Mouse (Mus musculus) lung, embryonic 15.5 days (tissue): ENCODE data around the gene Nr2c1. TPM values are rescaled to one million over a fixed set of nuclear protein-coding genes. Genes with fewer than 3 reads are reported as not detected.

Source experiments
- ATAC-seq: fragments of 200-750 bp; cut with Nextera tagmentation; 2 replicates; pipeline ENCODE4 v1.8.0; 2017; ENCODE audit warnings: moderate number of reproducible peaks, borderline replicate concordance; ENCODE audit not compliant: low FRiP score, low TSS enrichment; ENCODE audit errors: extremely low read depth
- H3K27ac ChIP-seq: fragments of 300-500 bp; sonication (generic); 2 replicates; pipeline ENCODE4 v1.5.1; 2015; ENCODE audit warnings: moderate library complexity, mild to moderate bottlenecking, inconsistent platforms
- H3K27me3 ChIP-seq: fragments of 300-500 bp; sonication (generic); 2 replicates; pipeline ENCODE4 v1.6.1; 2015; ENCODE audit warnings: inconsistent platforms
- H3K36me3 ChIP-seq: fragments of 300-500 bp; sonication (generic); 2 replicates; pipeline ENCODE4 v1.6.1; 2015; ENCODE audit warnings: inconsistent platforms
- H3K4me1 ChIP-seq: fragments of 300-500 bp; sonication (generic); 2 replicates; pipeline ENCODE4 v1.6.1; 2015; ENCODE audit warnings: inconsistent platforms
- H3K4me2 ChIP-seq: fragments of 300-500 bp; sonication (generic); 2 replicates; pipeline ENCODE4 v1.6.1; 2015; ENCODE audit warnings: inconsistent platforms, mild to moderate bottlenecking, moderate library complexity
- H3K4me3 ChIP-seq: fragments of 300-500 bp; sonication (generic); 2 replicates; pipeline ENCODE4 v1.5.1; 2015; ENCODE audit warnings: mild to moderate bottlenecking, inconsistent platforms
- H3K9ac ChIP-seq: fragments of 300-500 bp; sonication (generic); 2 replicates; pipeline ENCODE4 v1.6.1; 2015; ENCODE audit warnings: inconsistent platforms
- H3K9me3 ChIP-seq: fragments of 300-500 bp; sonication (generic); 2 replicates; pipeline ENCODE4 v1.6.1; 2016; ENCODE audit warnings: inconsistent platforms
- WGBS: fragments of 180-500 bp; shearing (Covaris S2); methylation state at CpG from one replicate; pipeline ENCODE4 v1.1.7; 2015; 5-methylcytosine and 5-hydroxymethylcytosine counted together
- polyA plus RNA-seq: library from polyadenylated mRNA; unstranded; fragments of >200 nt; fragmentation: Nextera tagmentation; extraction: Ambion mirVana; gene quantifications from 2 replicates; pipeline ENCODE4 v1.2.1, GENCODE M21; 2015

Nr2c1 gene
- polyA plus RNA-seq, 1 experiment from 2014 or later: 8.8 TPM

GRCm38 (mm10) chr10:94118993-94119392 is 28.8 kb upstream of the Nr2c1 start:
- WGBS: 75% methylated on average over 7 of the region's 7 CpGs

GRCm38 (mm10) chr10:94120676-94121075 is 27.1 kb upstream of the Nr2c1 start:
- peaks cover 5% of the 10 kb centered on the region; the same call in 1 of the 2 replicates for H3K4me1 ChIP-seq
- WGBS: 90% methylated on average over 9 of the region's 9 CpGs
- H3K27ac ChIP-seq: no peak overlapping the region

More at GRCm38 (mm10) chr10:94118993-94119392, 28.8 kb upstream of the Nr2c1 start:
- Histone ChIP-seq H3K4me2 (no peak overlapping the region), H3K4me3 (no peak overlapping the region), H3K9ac (no peak overlapping the region), H3K27me3 (no peaks in the 10 kb centered on the region), H3K27ac (no peak overlapping the region), H3K9me3 (no peaks in the 10 kb centered on the region), H3K36me3 (peaks cover 3% of the 10 kb centered on the region; the same call in 1 of the 2 replicates), H3K4me1 (peaks cover 10% of the 10 kb centered on the region; the same call in 1 of the 2 replicates)
- no peak for ATAC-seq

GRCm38 (mm10) chr10:94122595-94122994 is 25.2 kb upstream of the Nr2c1 start:
- Histone ChIP-seq H3K27ac (no peak overlapping the region), H3K4me1 (no peaks in the 10 kb centered on the region), H3K4me2 (no peak overlapping the region), H3K36me3 (peaks cover 11% of the 10 kb centered on the region; the same call in 1 of the 2 replicates), H3K27me3 (no peaks in the 10 kb centered on the region), H3K9me3 (no peaks in the 10 kb centered on the region), H3K4me3 (no peak overlapping the region), H3K9ac (no peak overlapping the region)
- 88% methylated on average over 7 of the region's 7 CpGs for WGBS
- ATAC-seq: no peak; the same call in 1 of the 2 replicates

More at GRCm38 (mm10) chr10:94120676-94121075, 27.1 kb upstream of the Nr2c1 start:
- Histone ChIP-seq H3K4me2 (no peak overlapping the region), H3K9me3 (no peaks in the 10 kb centered on the region), H3K9ac (no peak overlapping the region), H3K36me3 (peaks cover 3% of the 10 kb centered on the region; the same call in 1 of the 2 replicates), H3K4me3 (no peak overlapping the region), H3K27me3 (no peaks in the 10 kb centered on the region)
- ATAC-seq: no peak

- Histone ChIP-seq H3K27me3 (no peaks in the 10 kb centered on the region), H3K36me3 (peaks cover 11% of the 10 kb centered on the region; the same call in 1 of the 2 replicates), H3K4me1 (peaks cover 7% of the 10 kb centered on the region), H3K4me2 (no peak overlapping the region), H3K9me3 (no peaks in the 10 kb centered on the region), H3K9ac (no peak overlapping the region), H3K27ac (no peak overlapping the region), H3K4me3 (no peak overlapping the region)
- no peak for ATAC-seq
- 93% methylated on average over 5 of the region's 5 CpGs for WGBS
Observed at GRCm38 (mm10) chr10:94123581-94123980, 24.2 kb upstream of the Nr2c1 start.

GRCm38 (mm10) chr10:94124376-94124775 is 23.4 kb upstream of the Nr2c1 start:
- peaks cover 15% of the 10 kb centered on the region for H3K4me1 ChIP-seq
- WGBS: 77% methylated on average over 5 of the region's 5 CpGs
- no peak overlapping the region for H3K9ac ChIP-seq
- no peak overlapping the region for H3K4me2 ChIP-seq
- no peak overlapping the region for H3K27ac ChIP-seq
- H3K9me3 ChIP-seq: no peaks in the 10 kb centered on the region
- H3K27me3 ChIP-seq: no peaks in the 10 kb centered on the region
- no peak overlapping the region for H3K4me3 ChIP-seq
- ATAC-seq: no peak
- peaks cover 11% of the 10 kb centered on the region; the same call in 1 of the 2 replicates for H3K36me3 ChIP-seq

GRCm38 (mm10) chr10:94129680-94130119 is 18.1 kb upstream of the Nr2c1 start:
- Histone ChIP-seq H3K9me3 (no peaks in the 10 kb centered on the region), H3K4me3 (no peak overlapping the region), H3K27me3 (no peaks in the 10 kb centered on the region), H3K4me1 (peaks cover 22% of the 10 kb centered on the region), H3K36me3 (0 out of 2 replicates have a peak, but pooled peaks cover 12% of the 10 kb centered on the region), H3K27ac (peak overlapping the region; percentile 63), H3K4me2 (no peak overlapping the region), H3K9ac (no peak overlapping the region)
- peak; percentile 76; the same call in 1 of the 2 replicates for ATAC-seq
- 18% methylated on average over 9 of the region's 9 CpGs for WGBS

GRCm38 (mm10) chr10:94133081-94133480 is 14.7 kb upstream of the Nr2c1 start:
- H3K4me2 ChIP-seq: no peak overlapping the region
- H3K4me1 ChIP-seq: peaks cover 20% of the 10 kb centered on the region
- H3K27ac ChIP-seq: no peak overlapping the region
- H3K9me3 ChIP-seq: no peaks in the 10 kb centered on the region
- no peaks in the 10 kb centered on the region for H3K27me3 ChIP-seq
- H3K36me3 ChIP-seq: 0 out of 2 replicates have a peak, but pooled peaks cover 4% of the 10 kb centered on the region
- WGBS: 68% methylated on average over 8 of the region's 8 CpGs
- no peak overlapping the region for H3K9ac ChIP-seq
- no peak overlapping the region for H3K4me3 ChIP-seq
- ATAC-seq: no peak

- Histone ChIP-seq H3K27me3 (no peaks in the 10 kb centered on the region), H3K4me2 (no peak overlapping the region), H3K27ac (no peak overlapping the region), H3K4me3 (no peak overlapping the region), H3K36me3 (0 out of 2 replicates have a peak, but pooled peaks cover 4% of the 10 kb centered on the region), H3K9me3 (no peaks in the 10 kb centered on the region), H3K4me1 (peaks cover 14% of the 10 kb centered on the region), H3K9ac (no peak overlapping the region)
- 89% methylated on average over 7 of the region's 7 CpGs for WGBS
- no peak for ATAC-seq
Observed at GRCm38 (mm10) chr10:94133674-94134073, 14.1 kb upstream of the Nr2c1 start.

GRCm38 (mm10) chr10:94134535-94135390 is 13.1 kb upstream of the Nr2c1 start:
- ATAC-seq: no peak
- Histone ChIP-seq H3K9me3 (no peaks in the 10 kb centered on the region), H3K4me3 (no peak overlapping the region), H3K27ac (no peak overlapping the region), H3K36me3 (0 out of 2 replicates have a peak, but pooled peaks cover 4% of the 10 kb centered on the region), H3K27me3 (no peaks in the 10 kb centered on the region), H3K4me1 (peaks cover 3% of the 10 kb centered on the region), H3K9ac (no peak overlapping the region), H3K4me2 (no peak overlapping the region)
- 89% methylated on average over 12 of the region's 12 CpGs for WGBS

GRCm38 (mm10) chr10:94138890-94139482 is 8.8 kb upstream of the Nr2c1 start:
- Histone ChIP-seq H3K27me3 (no peaks in the 10 kb centered on the region), H3K27ac (no peak overlapping the region), H3K4me1 (no peaks in the 10 kb centered on the region), H3K9me3 (no peaks in the 10 kb centered on the region), H3K4me3 (no peak overlapping the region), H3K36me3 (0 out of 2 replicates have a peak, but pooled peaks cover 4% of the 10 kb centered on the region), H3K9ac (no peak overlapping the region), H3K4me2 (no peak overlapping the region)
- WGBS: 88% methylated on average over 10 of the region's 10 CpGs
- no peak for ATAC-seq

- Histone ChIP-seq H3K9ac (no peak overlapping the region), H3K4me1 (peaks cover 8% of the 10 kb centered on the region)
- WGBS: 79% methylated on average over 3 of the region's 3 CpGs
Observed at GRCm38 (mm10) chr10:94140227-94140931, 7.4 kb upstream of the Nr2c1 start.

More at GRCm38 (mm10) chr10:94140227-94140931, 7.4 kb upstream of the Nr2c1 start:
- ATAC-seq: no peak
- H3K36me3 ChIP-seq: no peaks in the 10 kb centered on the region
- H3K9me3 ChIP-seq: no peaks in the 10 kb centered on the region
- no peak overlapping the region for H3K27ac ChIP-seq
- no peak overlapping the region for H3K4me3 ChIP-seq
- H3K4me2 ChIP-seq: no peak overlapping the region
- H3K27me3 ChIP-seq: no peaks in the 10 kb centered on the region
